Mouse (Mus musculus): ENCODE measurements around the gene Deaf1. TPM values are rescaled to one million over a fixed set of nuclear protein-coding genes. Genes with fewer than 3 reads are reported as not detected.
"Not testable (repeated sequence)": the region's sequence is repeated elsewhere in the genome, so short reads cannot be mapped to it uniquely, and the experiment has no call there.

Gene Deaf1
- polyA plus RNA-seq, 2 experiments from 2014 or later, result 17.1 to 22.5 TPM

GRCm38 (mm10) chr7:141261480-141261879 is 66.0 kb downstream of the Deaf1 start:
- no peak for ATAC-seq

GRCm38 (mm10) chr7:141256159-141256558 is 71.3 kb downstream of the Deaf1 start:
- no peak for ATAC-seq

- not testable (repeated sequence) for ATAC-seq
Measured at GRCm38 (mm10) chr7:141250486-141250885, 77.0 kb downstream of the Deaf1 start.

Other genes starting within 250 kb of the Deaf1 start
- gene Pkp3, start 249.5 kb downstream of the Deaf1 start, polyA plus RNA-seq (2017; shearing (Covaris generic)), result 100 to 1,000 TPM; 365 to 380 TPM
- 100 to 1,000 TPM; 163 to 179 TPM for gene Sigirr, start 227.1 kb downstream of the Deaf1 start, polyA plus RNA-seq (2017; shearing (Covaris generic))
- gene Ano9, start 209.9 kb downstream of the Deaf1 start, polyA plus RNA-seq (2017; shearing (Covaris generic)), result not detected
- gene Ptdss2, start 205.3 kb downstream of the Deaf1 start, polyA plus RNA-seq (2017; shearing (Covaris generic)), result 1 to 10 TPM; 5.2 to 5.3 TPM
- 100 to 1,000 TPM; 117 to 127 TPM for gene Rnh1, start 154.8 kb downstream of the Deaf1 start, polyA plus RNA-seq (2017; shearing (Covaris generic))
- gene Hras, start 133.7 kb downstream of the Deaf1 start, polyA plus RNA-seq (2017; shearing (Covaris generic)), result 1 to 10 TPM; 1.7 to 4.7 TPM
- gene Lrrc56, start 133.5 kb downstream of the Deaf1 start, polyA plus RNA-seq (2017; shearing (Covaris generic)), result 1 to 10 TPM; 1.4 to 1.9 TPM
- gene Lmntd2, start 113.6 kb downstream of the Deaf1 start, polyA plus RNA-seq (2017; shearing (Covaris generic)), result 1 to 10 TPM; 5.6 to 5.9 TPM
- gene Rassf7, start 111.8 kb downstream of the Deaf1 start, polyA plus RNA-seq (2017; shearing (Covaris generic)), result 10 to 100 TPM in 1 of 2 experiments, 1 to 10 TPM in 1; 8.3 to 14.2 TPM
- gene Phrf1, start 98.9 kb downstream of the Deaf1 start, polyA plus RNA-seq (2017; shearing (Covaris generic)), result 10 to 100 TPM; 51.4 to 60.8 TPM
- 100 to 1,000 TPM in 1 of 2 experiments, 10 to 100 TPM in 1; 92.0 to 108 TPM for gene Irf7, start 61.2 kb downstream of the Deaf1 start, polyA plus RNA-seq (2017; shearing (Covaris generic))
- gene Cdhr5, start 50.9 kb downstream of the Deaf1 start, polyA plus RNA-seq (2017; shearing (Covaris generic)), result not detected
- gene Sct, start 48.6 kb downstream of the Deaf1 start, polyA plus RNA-seq (2017; shearing (Covaris generic)), result not detected
- gene Drd4, start 35.7 kb downstream of the Deaf1 start, polyA plus RNA-seq (2017; shearing (Covaris generic)), result not detected
- gene Tmem80, start within 50 bp of the Deaf1 start, polyA plus RNA-seq (2017; shearing (Covaris generic)), result 10 to 100 TPM; 30.4 to 31.2 TPM
- gene Eps8l2, start 11.2 kb upstream of the Deaf1 start, polyA plus RNA-seq (2017; shearing (Covaris generic)), result not detected
- gene Taldo1, start 64.5 kb upstream of the Deaf1 start, polyA plus RNA-seq (2017; shearing (Covaris generic)), result 100 to 1,000 TPM; 422 to 471 TPM
- 10 to 100 TPM; 82.1 to 97.0 TPM for gene Gatd1, start 86.4 kb upstream of the Deaf1 start, polyA plus RNA-seq (2017; shearing (Covaris generic))
- gene Cend1, start 101.8 kb upstream of the Deaf1 start, polyA plus RNA-seq (2017; shearing (Covaris generic)), result not detected
- gene Slc25a22, start 110.2 kb upstream of the Deaf1 start, polyA plus RNA-seq (2017; shearing (Covaris generic)), result 10 to 100 TPM; 26.8 to 51.1 TPM
- gene Pidd1, start 116.3 kb upstream of the Deaf1 start, polyA plus RNA-seq (2017; shearing (Covaris generic)), result 10 to 100 TPM in 1 of 2 experiments, 1 to 10 TPM in 1; 5.3 to 12.7 TPM
- gene Rplp2, start 119.7 kb upstream of the Deaf1 start, polyA plus RNA-seq (2017; shearing (Covaris generic)), result 1,000 to 10,000 TPM; 3,324 to 3,604 TPM
- gene Pnpla2, start 127.5 kb upstream of the Deaf1 start, polyA plus RNA-seq (2017; shearing (Covaris generic)), result 10 to 100 TPM; 58.2 to 70.2 TPM
- gene Cracr2b, start 133.4 kb upstream of the Deaf1 start, polyA plus RNA-seq (2017; shearing (Covaris generic)), result not detected
- 1 to 10 TPM; 8.3 to 8.7 TPM for gene Cd151, start 139.7 kb upstream of the Deaf1 start, polyA plus RNA-seq (2017; shearing (Covaris generic))
- 10 to 100 TPM; 22.3 to 22.6 TPM for gene Polr2l, start 147.4 kb upstream of the Deaf1 start, polyA plus RNA-seq (2017; shearing (Covaris generic))
- gene Tspan4, start 147.6 kb upstream of the Deaf1 start, polyA plus RNA-seq (2017; shearing (Covaris generic)), result 1 to 10 TPM; 1.5 to 2.7 TPM
- gene Chid1, start 212.2 kb upstream of the Deaf1 start, polyA plus RNA-seq (2017; shearing (Covaris generic)), result 10 to 100 TPM; 14.2 to 14.4 TPM
- gene Ap2a2, start 234.5 kb upstream of the Deaf1 start, polyA plus RNA-seq (2017; shearing (Covaris generic)), result 10 to 100 TPM; 13.4 to 15.5 TPM

All from activated CD4-positive, CD25-positive, alpha-beta regulatory T cell, adult 4 months (primary cell).